Mouse (Mus musculus) midbrain, embryonic 12.5 days (tissue): ENCODE results near the gene Polr1d. TPM values are rescaled to one million over a fixed set of nuclear protein-coding genes. Genes with fewer than 3 reads are reported as not detected.

Source experiments
- ATAC-seq: fragments of 200-750 bp; cut with Nextera tagmentation; 2 replicates; pipeline ENCODE4 v1.8.0; 2017; ENCODE audit warnings: low read depth, moderate TSS enrichment, moderate library complexity; ENCODE audit not compliant: low FRiP score
- H3K27ac ChIP-seq: fragments of 300-500 bp; sonication (generic); replicated peaks from 2 replicates; pipeline ENCODE4 v1.5.1; 2016; ENCODE audit warnings: mild to moderate bottlenecking
- H3K27me3 ChIP-seq: fragments of 300-500 bp; sonication (generic); 2 replicates; pipeline ENCODE4 v1.6.1; 2016; ENCODE audit warnings: mild to moderate bottlenecking
- H3K36me3 ChIP-seq: fragments of 300-500 bp; sonication (generic); 2 replicates; pipeline ENCODE4 v1.6.1; 2016
- H3K4me1 ChIP-seq: fragments of 300-500 bp; sonication (generic); 2 replicates; pipeline ENCODE4 v1.6.1; 2016
- H3K4me2 ChIP-seq: fragments of 300-500 bp; sonication (generic); replicated peaks from 2 replicates; pipeline ENCODE4 v1.6.1; 2016; ENCODE audit warnings: mild to moderate bottlenecking, moderate library complexity
- H3K4me3 ChIP-seq: fragments of 300-500 bp; sonication (generic); 2 replicates; pipeline ENCODE4 v1.5.1; 2016; ENCODE audit warnings: mild to moderate bottlenecking
- H3K9ac ChIP-seq: fragments of 300-500 bp; sonication (generic); replicated peaks from 2 replicates; pipeline ENCODE4 v1.6.1; 2016; ENCODE audit warnings: mild to moderate bottlenecking, moderate library complexity
- H3K9me3 ChIP-seq: fragments of 300-500 bp; sonication (generic); 2 replicates; pipeline ENCODE4 v1.6.1; 2016; ENCODE audit warnings: mild to moderate bottlenecking
- WGBS: fragments of 180-500 bp; shearing (Covaris S2); methylation state at CpG from one replicate; pipeline ENCODE4 v1.1.7; 2016; 5-methylcytosine and 5-hydroxymethylcytosine counted together
- polyA plus RNA-seq: library from polyadenylated mRNA; unstranded; fragments of >200 nt; fragmentation: Nextera tagmentation; extraction: Ambion mirVana; gene quantifications from 2 replicates; pipeline ENCODE4 v1.2.1, GENCODE M21; 2016

Gene Polr1d
- polyA plus RNA-seq, 1 experiment from 2014 or later, result 100 TPM

DNA sequence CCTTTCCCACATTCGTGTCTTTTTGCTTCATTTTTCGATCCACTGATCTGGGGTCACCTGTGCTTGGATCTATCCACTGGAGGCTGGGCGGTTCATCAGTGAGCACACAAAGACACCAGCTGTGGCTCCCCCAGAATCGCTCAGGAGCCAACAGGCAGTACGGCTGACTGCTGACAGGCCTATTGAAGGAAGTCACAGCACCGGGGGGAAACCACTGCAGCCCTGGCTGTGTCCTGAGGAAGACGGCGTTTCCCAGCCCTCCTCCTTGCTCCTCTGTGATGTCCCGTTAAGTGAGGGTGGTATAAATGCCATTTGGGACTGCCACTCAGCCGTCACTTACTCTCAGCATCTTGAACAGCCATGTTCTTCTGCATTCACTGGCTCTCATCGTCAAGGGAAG is 30.9 kb upstream of the Polr1d start:
- H3K4me3 ChIP-seq, result no peak overlapping the region
- ATAC-seq, result no peak

DNA sequence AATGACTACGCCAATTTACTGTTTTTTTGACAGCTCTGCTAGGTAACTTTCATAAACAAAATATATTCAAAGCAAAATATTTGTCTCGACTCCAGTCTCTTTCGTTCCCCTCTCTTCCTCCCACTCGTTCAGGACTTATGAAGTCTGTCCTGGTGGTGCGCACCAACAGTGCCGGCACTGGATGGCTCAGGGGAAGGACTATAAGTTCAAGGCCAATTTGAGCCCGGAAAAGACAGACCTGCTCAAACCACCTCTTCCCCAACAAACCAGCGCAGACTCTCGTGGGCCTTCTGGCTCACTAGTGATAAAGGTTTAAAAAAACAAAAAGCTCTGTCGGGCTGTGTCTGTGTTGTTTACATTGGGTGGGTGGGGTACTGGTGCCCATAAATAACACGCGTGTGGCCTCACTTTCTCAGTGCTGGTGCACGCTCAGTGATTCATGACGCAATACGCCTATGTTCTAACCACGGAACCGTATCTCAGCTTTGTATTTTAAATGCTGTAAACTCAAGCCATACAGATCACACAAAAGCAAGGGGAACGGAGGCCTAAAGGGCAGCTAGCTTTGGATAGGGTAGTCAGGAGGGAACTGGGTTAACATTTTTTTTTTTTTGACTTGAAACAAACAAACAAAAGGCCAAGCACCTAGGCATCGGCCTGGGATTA is 27.2 kb upstream of the Polr1d start:
- 88% methylated on average over 19 of the region's 19 CpGs for WGBS
- ATAC-seq, result no peak
- H3K9ac ChIP-seq, result no peak overlapping the region
- H3K4me3 ChIP-seq, result no peak overlapping the region
- no peaks in the 10 kb centered on the region for H3K36me3 ChIP-seq
- H3K4me2 ChIP-seq, result no peak overlapping the region
- peaks cover 12% of the 10 kb centered on the region for H3K4me1 ChIP-seq
- no peak overlapping the region for H3K27ac ChIP-seq
- no peaks in the 10 kb centered on the region for H3K27me3 ChIP-seq
- H3K9me3 ChIP-seq, result no peaks in the 10 kb centered on the region

More for the DNA sequence above, 30.9 kb upstream of the Polr1d start:
- Histone ChIP-seq H3K4me2 (no peak overlapping the region), H3K9ac (no peak overlapping the region), H3K9me3 (no peaks in the 10 kb centered on the region), H3K27me3 (no peaks in the 10 kb centered on the region), H3K27ac (no peak overlapping the region), H3K36me3 (0 out of 2 replicates have a peak, but pooled peaks cover 2% of the 10 kb centered on the region), H3K4me1 (peaks cover 18% of the 10 kb centered on the region; the same call in 1 of the 2 replicates)
- WGBS, result 77% methylated on average over 11 of the region's 11 CpGs

- Histone ChIP-seq H3K27ac (no peak overlapping the region), H3K27me3 (no peaks in the 10 kb centered on the region), H3K4me3 (no peak overlapping the region), H3K9me3 (no peaks in the 10 kb centered on the region), H3K4me1 (peaks cover 9% of the 10 kb centered on the region; the same call in 1 of the 2 replicates), H3K9ac (no peak overlapping the region), H3K36me3 (no peaks in the 10 kb centered on the region), H3K4me2 (no peak overlapping the region; the same call in 1 of the 2 replicates)
- no peak for ATAC-seq
- 59% methylated on average over 13 of the region's 13 CpGs for WGBS
Measured at GRCm38 (mm10) chr5:147050816-147051499, 25.9 kb upstream of the Polr1d start.

- H3K9ac ChIP-seq, result no peak overlapping the region
- H3K4me2 ChIP-seq, result no peak overlapping the region; the same call in 1 of the 2 replicates
- no peak overlapping the region for H3K27ac ChIP-seq
- H3K27me3 ChIP-seq, result no peaks in the 10 kb centered on the region
- no peaks in the 10 kb centered on the region for H3K36me3 ChIP-seq
- no peak overlapping the region for H3K4me3 ChIP-seq
- 56% methylated on average over 29 of the region's 29 CpGs for WGBS
- no peaks in the 10 kb centered on the region for H3K9me3 ChIP-seq
- peaks cover 9% of the 10 kb centered on the region; the same call in 1 of the 2 replicates for H3K4me1 ChIP-seq
- no peak for ATAC-seq
Measured at GRCm38 (mm10) chr5:147051500-147052308, 25.1 kb upstream of the Polr1d start.

- WGBS, result 62% methylated on average over 4 of the region's 4 CpGs
- no peak for ATAC-seq
Measured at GRCm38 (mm10) chr5:147052309-147052558, 24.6 kb upstream of the Polr1d start.

GRCm38 (mm10) chr5:147053071-147053470 is 23.8 kb upstream of the Polr1d start:
- Histone ChIP-seq H3K27me3 (no peaks in the 10 kb centered on the region), H3K9ac (no peak overlapping the region), H3K9me3 (no peaks in the 10 kb centered on the region), H3K4me3 (no peak overlapping the region), H3K4me2 (no peak overlapping the region), H3K27ac (no peak overlapping the region), H3K4me1 (peaks cover 9% of the 10 kb centered on the region; the same call in 1 of the 2 replicates), H3K36me3 (no peaks in the 10 kb centered on the region)
- WGBS, result 82% methylated on average over 6 of the region's 6 CpGs
- ATAC-seq, result no peak

More at GRCm38 (mm10) chr5:147052309-147052558, 24.6 kb upstream of the Polr1d start:
- no peak overlapping the region for H3K9ac ChIP-seq
- no peaks in the 10 kb centered on the region for H3K27me3 ChIP-seq
- H3K4me3 ChIP-seq, result no peak overlapping the region
- no peak overlapping the region for H3K4me2 ChIP-seq
- no peak overlapping the region for H3K27ac ChIP-seq
- peaks cover 9% of the 10 kb centered on the region; the same call in 1 of the 2 replicates for H3K4me1 ChIP-seq
- no peaks in the 10 kb centered on the region for H3K36me3 ChIP-seq
- H3K9me3 ChIP-seq, result no peaks in the 10 kb centered on the region

- 88% methylated on average over 3 of the region's 3 CpGs for WGBS
- H3K9me3 ChIP-seq, result no peaks in the 10 kb centered on the region
- no peaks in the 10 kb centered on the region for H3K36me3 ChIP-seq
- no peak overlapping the region for H3K27ac ChIP-seq
- H3K27me3 ChIP-seq, result no peaks in the 10 kb centered on the region
- H3K9ac ChIP-seq, result no peak overlapping the region
- no peak overlapping the region for H3K4me2 ChIP-seq
- no peak for ATAC-seq
- no peak overlapping the region for H3K4me3 ChIP-seq
- peaks cover 9% of the 10 kb centered on the region; the same call in 1 of the 2 replicates for H3K4me1 ChIP-seq
Measured at GRCm38 (mm10) chr5:147053481-147053880, 23.4 kb upstream of the Polr1d start.

GRCm38 (mm10) chr5:147054328-147054727 is 22.5 kb upstream of the Polr1d start:
- H3K9me3 ChIP-seq, result no peaks in the 10 kb centered on the region
- H3K27me3 ChIP-seq, result no peaks in the 10 kb centered on the region
- no peak overlapping the region for H3K4me2 ChIP-seq
- no peaks in the 10 kb centered on the region for H3K36me3 ChIP-seq
- no peak for ATAC-seq
- H3K4me3 ChIP-seq, result no peak overlapping the region
- H3K4me1 ChIP-seq, result peaks cover 9% of the 10 kb centered on the region; the same call in 1 of the 2 replicates
- WGBS, result 83% methylated on average over 6 of the region's 6 CpGs
- H3K9ac ChIP-seq, result no peak overlapping the region
- H3K27ac ChIP-seq, result no peak overlapping the region

DNA sequence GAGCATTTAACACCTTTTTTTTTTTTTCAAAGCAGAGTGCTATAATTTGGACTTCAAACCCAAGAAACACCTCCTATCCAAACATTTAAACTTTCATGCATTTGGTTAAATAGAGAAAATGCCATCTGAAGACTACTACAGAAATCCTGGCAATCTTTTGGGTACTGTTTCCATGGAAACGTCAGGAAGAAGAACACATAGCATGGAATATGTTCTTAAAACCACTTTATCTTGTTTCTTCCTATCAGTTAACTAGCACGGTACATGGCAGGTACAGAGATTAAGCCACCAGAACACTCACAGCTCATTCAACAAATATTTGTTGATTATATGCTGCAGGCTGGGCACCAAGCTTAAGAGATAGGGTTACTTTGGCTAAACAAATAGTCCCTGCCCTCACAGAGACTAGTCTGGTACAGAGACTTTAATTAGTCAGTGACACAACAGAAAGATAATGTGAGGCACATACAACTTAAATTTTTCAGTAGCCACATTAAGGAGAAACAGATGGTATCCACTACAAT is 22.0 kb upstream of the Polr1d start:
- Histone ChIP-seq H3K4me2 (no peak overlapping the region), H3K4me3 (no peak overlapping the region), H3K4me1 (peaks cover 9% of the 10 kb centered on the region; the same call in 1 of the 2 replicates), H3K27me3 (no peaks in the 10 kb centered on the region), H3K36me3 (no peaks in the 10 kb centered on the region), H3K27ac (no peak overlapping the region), H3K9ac (no peak overlapping the region), H3K9me3 (no peaks in the 10 kb centered on the region)
- WGBS, result 85% methylated on average over 2 of the region's 2 CpGs
- ATAC-seq, result no peak

GRCm38 (mm10) chr5:147055572-147056245 is 21.1 kb upstream of the Polr1d start:
- Histone ChIP-seq H3K4me2 (no peak overlapping the region), H3K27me3 (no peaks in the 10 kb centered on the region)
- no peak for ATAC-seq

GRCm38 (mm10) chr5:147056712-147057290 is 20.0 kb upstream of the Polr1d start:
- Histone ChIP-seq H3K4me2 (no peak overlapping the region), H3K27ac (no peak overlapping the region), H3K9ac (no peak overlapping the region), H3K4me3 (no peak overlapping the region), H3K36me3 (no peaks in the 10 kb centered on the region), H3K4me1 (0 out of 2 replicates have a peak, but pooled peaks cover 6% of the 10 kb centered on the region), H3K27me3 (no peaks in the 10 kb centered on the region), H3K9me3 (no peaks in the 10 kb centered on the region)
- WGBS, result 86% methylated on average over 10 of the region's 10 CpGs
- ATAC-seq, result no peak

More at GRCm38 (mm10) chr5:147055572-147056245, 21.1 kb upstream of the Polr1d start:
- H3K9me3 ChIP-seq, result no peaks in the 10 kb centered on the region
- H3K4me1 ChIP-seq, result peaks cover 9% of the 10 kb centered on the region; the same call in 1 of the 2 replicates
- H3K36me3 ChIP-seq, result no peaks in the 10 kb centered on the region
- no peak overlapping the region for H3K27ac ChIP-seq
- no peak overlapping the region for H3K4me3 ChIP-seq
- WGBS, result 92% methylated on average over 6 of the region's 6 CpGs
- no peak overlapping the region for H3K9ac ChIP-seq
